Mouse (Mus musculus) spleen, adult 2 months (tissue): ENCODE results near the gene Fbxl13.

Experiments
- CTCF ChIP-seq: fragments of 200-500 bp; IDR thresholded peaks from 2 replicates; pipeline ENCODE4 v1.5.1; 2011; ENCODE audit warnings: mild to moderate bottlenecking, inconsistent platforms; ENCODE audit not compliant: insufficient read depth, insufficient read length, insufficient replicate concordance; ENCODE audit errors: extremely low read depth
- POLR2A ChIP-seq: fragments of 200-500 bp; IDR thresholded peaks from 2 replicates; pipeline ENCODE4 v1.6.1; 2011; ENCODE audit warnings: low read depth, low read length, inconsistent platforms

DNA sequence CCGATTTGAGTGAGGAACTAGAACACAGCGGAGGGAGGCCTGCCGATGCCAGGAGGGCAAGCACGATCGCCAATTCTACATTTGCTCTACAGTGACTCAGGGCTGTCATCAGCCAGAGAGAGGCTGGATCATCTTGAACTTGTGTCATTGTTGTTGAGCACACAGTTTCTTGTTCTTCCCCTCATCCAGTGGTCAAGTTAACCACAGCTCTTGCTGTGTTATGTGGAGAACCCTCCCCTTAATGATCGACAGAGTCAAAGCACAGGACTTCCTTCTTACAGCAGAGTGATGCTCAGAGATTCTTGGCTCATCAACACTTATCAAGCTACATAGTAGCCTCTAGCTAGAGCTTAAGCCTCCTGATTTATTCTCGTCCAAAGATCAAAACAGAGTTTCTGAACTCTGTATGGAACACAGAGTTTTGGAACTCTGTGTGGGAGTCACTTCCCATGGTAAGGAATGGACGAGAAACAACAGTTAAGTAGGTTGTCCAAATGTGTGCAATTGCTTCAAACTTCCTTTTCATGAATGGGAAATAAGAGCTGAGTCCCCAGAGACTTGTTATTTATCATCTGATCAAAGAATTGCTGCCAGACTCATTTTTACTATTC lies 116.2 kb downstream of the Fbxl13 start:
- TF ChIP-seq CTCF: no peak
- TF ChIP-seq POLR2A: no peak
